Mouse (Mus musculus): ENCODE results near the gene Med17. TPM values are rescaled to one million over a fixed set of nuclear protein-coding genes. Genes with fewer than 3 reads are reported as not detected.

Med17 gene
- polyA plus RNA-seq (2014; fragmentation: Illumina TruSeq; extraction: RNeasy Lipid Tissue Mini Kit (QIAGEN cat#74804); ENCODE audit: low read depth, low replicate concordance): 13.2 TPM

DNA sequence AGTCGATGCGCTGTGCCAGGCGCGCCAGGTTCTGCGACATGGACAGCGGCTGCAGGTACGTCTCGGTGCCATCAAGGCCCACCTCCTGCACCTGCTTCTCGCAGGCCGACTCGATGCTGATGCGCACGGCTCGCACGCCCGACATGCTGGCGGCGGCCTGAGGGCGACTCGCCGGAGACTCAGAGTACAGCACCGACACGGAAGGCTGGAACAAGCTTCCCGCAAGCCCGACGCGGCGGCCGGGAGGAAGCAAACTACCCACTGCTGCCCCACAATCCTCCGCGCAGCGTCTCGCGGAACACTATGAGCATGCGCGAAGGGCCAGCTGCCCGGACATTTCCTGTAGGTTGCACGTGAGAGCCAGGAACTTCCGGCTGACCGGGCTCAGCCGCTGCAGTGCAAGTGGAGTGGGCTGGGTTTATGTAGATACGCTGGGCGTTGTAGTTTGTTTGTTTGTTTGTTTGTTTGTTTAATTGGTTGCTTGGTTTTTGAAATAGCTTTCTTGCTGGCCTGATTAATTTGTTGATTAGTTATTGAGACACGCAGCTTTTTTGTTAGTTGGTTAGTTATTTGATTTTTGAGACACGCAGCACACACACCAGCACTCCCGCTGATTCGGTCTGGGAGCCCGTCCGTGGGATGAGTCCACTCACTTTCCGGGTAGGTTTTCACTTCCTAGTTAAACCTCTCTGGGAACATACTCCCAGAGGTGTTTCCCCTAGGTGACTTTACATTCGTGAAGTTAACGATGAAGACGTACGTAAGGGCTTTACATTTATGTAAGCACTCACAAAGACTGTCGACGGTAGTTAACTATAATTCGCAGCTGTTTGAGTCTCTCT is at the start of gene Med17:
Gene Med17 (minus strand): TSS at position 283 of the 842 bp plus-strand sequence.

DNA sequence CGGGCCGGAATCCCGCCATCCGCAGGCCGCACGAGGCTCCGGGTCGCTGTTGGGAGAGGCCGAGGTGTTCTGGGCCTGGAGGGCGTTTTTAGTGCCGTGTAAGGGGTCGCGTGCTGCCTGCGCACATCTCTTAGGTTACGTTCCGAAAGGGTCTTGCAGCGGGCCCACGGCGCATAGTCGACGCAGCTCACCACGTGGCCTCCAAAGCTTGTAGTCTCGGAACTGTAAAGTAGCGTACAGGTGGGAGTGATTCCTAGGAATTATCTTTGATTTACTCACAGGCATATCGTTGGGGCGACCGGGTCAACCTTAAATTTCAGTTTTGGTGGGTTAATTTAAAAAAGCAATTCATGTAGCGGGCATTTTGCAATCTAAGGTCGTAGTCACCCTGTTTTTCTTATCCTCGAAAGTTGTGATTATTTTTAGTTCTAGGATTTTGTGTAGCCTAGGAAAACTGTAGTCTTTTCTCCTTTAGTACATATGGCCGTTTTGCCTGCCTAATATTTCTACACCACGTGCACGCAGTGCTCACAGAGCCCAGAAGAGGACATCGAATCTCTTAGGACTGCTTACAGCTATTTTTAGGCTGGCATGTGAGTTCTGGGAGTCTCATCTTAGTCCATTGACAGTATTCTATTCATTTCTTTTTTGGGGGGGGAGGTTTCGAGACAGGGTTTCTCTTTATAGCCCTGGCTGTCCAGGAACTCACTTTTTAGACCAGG is 26.8 kb upstream of the Med17 start, which contains the start of gene 4931406C07Rik:
Gene 4931406C07Rik (minus strand): TSS at position 51 of the 722 bp plus-strand sequence.

DNA sequence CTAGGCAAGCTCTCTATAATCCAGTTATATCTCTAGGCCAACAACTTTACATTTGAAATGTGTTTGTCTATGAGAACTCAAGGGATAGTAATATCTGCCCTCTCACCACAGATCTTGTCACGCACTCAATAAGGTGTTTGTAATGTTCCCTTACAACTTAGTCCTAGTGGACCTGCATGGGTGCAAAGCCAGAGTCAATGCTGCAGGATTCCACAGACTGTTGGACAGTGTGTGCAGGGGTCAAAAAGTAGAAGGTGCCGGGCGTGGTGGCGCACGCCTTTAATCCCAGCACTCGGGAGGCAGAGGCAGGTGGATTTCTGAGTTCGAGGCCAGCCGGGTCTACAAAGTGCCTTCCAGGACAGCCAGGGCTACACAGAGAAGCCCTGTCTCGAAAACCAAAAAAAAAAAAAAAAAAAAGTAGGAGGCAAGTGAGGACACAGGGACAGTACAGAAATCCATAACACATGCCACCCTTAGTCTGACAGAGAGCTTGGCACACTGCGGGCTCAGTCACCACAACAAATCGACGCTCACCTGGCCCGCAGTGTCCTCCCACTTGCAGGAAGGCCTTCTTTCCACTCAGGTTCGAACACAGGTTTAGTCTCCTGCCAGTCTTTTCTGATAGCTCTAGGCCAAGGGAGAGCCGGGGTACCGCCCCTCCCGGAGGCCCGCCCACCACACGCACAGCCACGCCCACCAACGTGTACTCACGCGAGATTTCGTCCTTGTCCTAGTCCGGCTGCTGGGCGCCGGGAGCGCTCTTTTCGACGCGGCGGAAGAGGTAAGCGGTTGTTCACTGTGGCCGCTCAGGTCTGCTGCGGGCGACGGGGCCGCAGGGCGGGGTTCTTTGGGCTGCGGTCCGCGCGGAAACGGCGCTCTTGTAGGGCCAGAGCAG is 26.0 kb upstream of the Med17 start, which contains the start of gene Taf1d:
Gene Taf1d (plus strand): TSS at position 712 of the 895 bp plus-strand sequence.

GRCm38 (mm10) chr9:15239042-15239925 is 40.4 kb downstream of the Med17 start, which contains the start of gene Vstm5:
Gene Vstm5, plus strand, starts transcription at chr9:15239045.

Other genes with a start within 250 kb of the Med17 start
- gene Panx1, start 234.5 kb downstream of the Med17 start, polyA plus RNA-seq (2014; fragmentation: Illumina TruSeq; extraction: RNeasy Lipid Tissue Mini Kit (QIAGEN cat#74804); ENCODE audit: low read depth, low replicate concordance): 4.1 TPM
- 0.08 TPM for gene Hephl1, start 167.8 kb downstream of the Med17 start, polyA plus RNA-seq (2014; fragmentation: Illumina TruSeq; extraction: RNeasy Lipid Tissue Mini Kit (QIAGEN cat#74804); ENCODE audit: low read depth, low replicate concordance)
- gene Vstm5, start 40.9 kb downstream of the Med17 start, polyA plus RNA-seq (2014; fragmentation: Illumina TruSeq; extraction: RNeasy Lipid Tissue Mini Kit (QIAGEN cat#74804); ENCODE audit: low read depth, low replicate concordance): 0.37 TPM
- 16.1 TPM for gene Taf1d, start 26.3 kb upstream of the Med17 start, polyA plus RNA-seq (2014; fragmentation: Illumina TruSeq; extraction: RNeasy Lipid Tissue Mini Kit (QIAGEN cat#74804); ENCODE audit: low read depth, low replicate concordance)
- gene 4931406C07Rik, start 26.5 kb upstream of the Med17 start, polyA plus RNA-seq (2014; fragmentation: Illumina TruSeq; extraction: RNeasy Lipid Tissue Mini Kit (QIAGEN cat#74804); ENCODE audit: low read depth, low replicate concordance): 9.8 TPM
- 7.2 TPM for gene Cep295, start 77.9 kb upstream of the Med17 start, polyA plus RNA-seq (2014; fragmentation: Illumina TruSeq; extraction: RNeasy Lipid Tissue Mini Kit (QIAGEN cat#74804); ENCODE audit: low read depth, low replicate concordance)
- gene Smco4, start 213.5 kb upstream of the Med17 start, polyA plus RNA-seq (2014; fragmentation: Illumina TruSeq; extraction: RNeasy Lipid Tissue Mini Kit (QIAGEN cat#74804); ENCODE audit: low read depth, low replicate concordance): 25.9 TPM

All from heart, adult 10 weeks (tissue).